Mouse (Mus musculus) kidney, adult 18-20 months (tissue): ENCODE measurements around the gene Sapcd2.
"Not testable (repeated sequence)": the region's sequence is repeated elsewhere in the genome, so short reads cannot be mapped to it uniquely, and the experiment has no call there.

ENCODE experiments used
- DNase-seq: peaks from one replicate; pipeline ENCODE4 v3.0.0; 2021

Sapcd2 gene

DNA sequence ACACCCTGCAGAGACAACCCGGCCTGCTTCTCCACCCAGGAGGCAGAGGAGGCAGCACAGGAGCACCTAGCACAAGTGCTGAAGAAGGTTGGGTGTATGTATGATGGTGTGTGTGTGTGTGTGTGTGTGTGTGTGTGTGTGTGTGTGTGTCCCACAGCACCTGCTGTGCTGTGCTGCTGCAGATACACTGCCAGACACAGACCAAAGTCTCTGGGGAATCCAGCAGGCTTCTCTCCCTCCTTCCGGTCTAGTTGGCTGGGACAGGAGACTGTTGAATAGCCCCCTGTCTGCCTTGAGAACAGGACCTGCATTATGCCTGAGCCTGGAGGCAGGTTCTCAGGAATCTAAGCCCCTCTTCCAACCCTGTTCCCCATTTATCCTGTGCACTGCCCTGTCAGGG, 1.3 kb downstream of the Sapcd2 start:
- no peak for DNase-seq

DNA sequence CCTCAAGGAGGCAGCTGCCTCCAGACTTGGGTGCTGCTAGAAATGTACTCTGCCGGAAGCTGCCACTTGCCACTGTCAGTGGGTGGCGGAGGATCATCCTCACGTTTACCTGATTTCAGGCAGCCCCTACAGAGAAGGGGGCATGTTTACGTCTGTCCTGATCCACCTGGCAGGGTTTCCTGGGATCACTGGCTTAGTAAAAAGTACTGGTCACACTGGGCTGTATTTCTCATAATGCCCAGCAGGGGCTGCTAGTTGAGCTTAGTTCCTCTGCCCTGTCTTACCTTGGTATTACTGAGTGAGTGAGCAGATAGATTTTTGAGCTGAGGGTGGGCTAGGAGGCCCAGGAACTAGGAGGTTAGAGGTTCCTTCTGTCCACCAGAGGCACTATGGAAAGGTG, 4.5 kb downstream of the Sapcd2 start:
- peak; percentile 63 for DNase-seq

DNA sequence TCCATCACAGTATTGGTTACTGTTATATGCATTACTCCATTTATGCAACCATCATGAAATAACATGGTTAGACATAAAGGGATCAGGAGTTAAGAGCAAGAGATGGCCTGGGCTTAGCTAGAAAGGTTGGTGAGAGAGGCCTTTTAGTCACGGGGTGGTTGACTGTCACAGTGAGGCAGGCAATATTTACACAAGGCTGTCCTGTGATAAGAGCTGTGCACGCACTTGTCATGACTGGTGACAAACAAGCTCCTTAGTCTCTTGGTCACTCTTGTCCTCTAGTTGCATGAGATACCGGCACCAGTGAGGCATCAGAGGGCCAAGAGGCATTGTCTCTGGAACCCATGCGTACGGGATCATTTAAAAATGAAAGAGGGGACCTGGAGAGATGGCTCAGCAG, 12.4 kb downstream of the Sapcd2 start:
- no peak for DNase-seq

DNA sequence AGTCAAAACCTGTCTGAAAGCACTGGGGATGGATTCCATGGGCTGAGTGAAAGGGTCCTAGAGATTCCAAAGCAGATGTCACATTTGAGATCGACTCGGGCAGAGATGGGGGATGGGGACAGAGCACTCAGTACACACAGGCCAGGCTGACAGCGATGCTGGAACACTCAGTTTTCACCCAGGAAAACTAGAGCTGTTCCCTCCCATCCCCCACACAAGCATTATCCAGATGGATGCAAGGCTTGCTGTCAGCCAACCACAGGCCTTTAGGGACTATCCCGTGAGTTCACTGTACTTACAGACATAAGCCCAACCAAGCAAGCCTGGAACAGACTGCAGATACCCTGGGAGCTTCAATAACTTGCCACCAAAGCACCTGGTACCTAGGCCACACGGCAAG, 19.1 kb downstream of the Sapcd2 start:
- no peak for DNase-seq

DNA sequence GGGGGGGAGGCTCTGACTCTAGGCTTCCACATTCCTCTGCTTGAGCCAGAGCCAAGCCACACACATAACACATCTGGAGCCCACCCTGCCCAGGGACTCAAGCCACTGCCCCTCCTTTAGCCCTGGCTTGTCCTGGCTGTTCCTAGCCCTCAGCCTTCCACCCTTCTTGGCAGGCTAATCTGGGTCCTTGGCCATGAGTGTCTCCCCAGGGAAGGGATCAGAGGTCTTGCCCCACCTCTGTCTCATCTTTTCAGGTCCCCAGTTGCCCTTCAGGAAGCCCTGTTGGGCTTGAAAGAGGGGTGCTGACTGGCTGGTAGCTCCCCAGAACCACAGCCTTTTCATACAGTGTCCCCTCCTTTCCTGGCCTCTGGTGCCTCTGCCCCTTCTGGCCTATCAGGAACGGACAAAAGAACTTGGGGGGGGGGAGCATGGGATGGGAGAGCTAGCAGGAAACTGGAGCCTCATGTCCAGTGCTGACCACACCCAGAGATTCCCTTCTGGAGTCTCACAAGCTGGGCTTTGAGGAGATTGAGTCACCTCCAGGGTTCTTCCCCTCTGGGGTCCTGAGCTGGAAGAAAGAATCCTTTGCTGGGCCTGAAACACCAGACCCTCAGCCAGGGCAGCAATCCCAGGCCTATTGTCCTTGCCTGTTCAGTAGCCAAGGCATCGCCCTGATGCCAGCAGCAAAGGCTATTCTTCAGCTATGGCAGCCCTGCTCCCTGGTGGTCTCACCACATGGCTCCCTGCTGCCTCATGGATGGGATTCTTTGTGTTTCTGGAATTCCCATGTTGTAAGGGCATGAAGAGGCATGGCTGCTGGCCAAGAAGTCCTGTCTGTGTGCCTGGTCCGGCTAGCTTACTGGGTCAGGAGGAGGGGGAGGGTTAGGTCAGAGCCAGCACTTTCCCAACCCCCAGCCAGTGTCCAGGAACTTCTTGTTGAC, 22.4 kb downstream of the Sapcd2 start:
- DNase-seq, result peak; percentile 23

DNA sequence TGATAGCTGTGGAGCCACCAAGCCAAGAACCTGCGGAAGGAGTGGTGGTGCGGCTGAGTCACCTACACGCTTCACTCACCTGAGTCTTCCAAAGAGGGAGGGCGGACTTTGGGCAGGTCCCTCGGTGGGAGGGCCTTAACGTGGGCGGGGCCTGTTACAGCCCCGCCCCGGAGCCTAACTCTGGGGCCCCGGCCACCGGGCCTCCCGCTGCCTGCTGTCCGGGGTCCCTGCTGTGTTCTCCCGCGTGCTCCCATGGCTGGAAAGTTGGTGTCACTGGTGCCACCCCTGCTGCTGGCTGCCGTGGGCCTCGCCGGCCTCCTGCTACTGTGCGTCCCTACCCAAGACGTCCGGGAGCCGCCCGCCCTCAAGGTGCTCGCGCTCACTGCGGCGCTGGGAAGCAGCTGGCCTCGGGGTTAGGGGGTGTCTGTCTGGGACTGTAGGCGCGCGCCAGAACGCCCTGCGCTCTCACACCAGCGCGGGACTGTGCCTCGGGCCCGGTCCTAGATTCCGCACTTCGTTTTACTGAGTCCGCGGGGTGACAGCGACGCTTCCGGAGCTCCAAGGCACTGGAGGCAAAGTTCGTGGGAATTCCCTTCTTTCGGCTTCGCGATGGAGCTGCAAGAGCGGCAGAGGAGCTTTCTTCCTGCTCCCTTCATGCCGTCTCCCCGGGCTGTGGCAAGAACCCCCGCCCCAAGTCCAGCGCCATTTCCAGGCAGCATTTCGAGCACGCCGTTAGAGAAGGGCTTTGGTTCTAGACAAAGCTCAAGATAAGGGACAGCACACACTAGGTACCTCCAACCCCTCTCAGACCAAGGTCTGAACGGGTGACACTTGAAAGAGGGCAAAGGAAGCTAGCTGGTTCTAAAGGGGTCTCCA, 23.8 kb downstream of the Sapcd2 start, which contains the start of gene Entpd2:
TSS of gene Entpd2 (plus strand) at position 154 of the 876 bp plus-strand sequence.
- DNase-seq, result peak; percentile 67

DNA sequence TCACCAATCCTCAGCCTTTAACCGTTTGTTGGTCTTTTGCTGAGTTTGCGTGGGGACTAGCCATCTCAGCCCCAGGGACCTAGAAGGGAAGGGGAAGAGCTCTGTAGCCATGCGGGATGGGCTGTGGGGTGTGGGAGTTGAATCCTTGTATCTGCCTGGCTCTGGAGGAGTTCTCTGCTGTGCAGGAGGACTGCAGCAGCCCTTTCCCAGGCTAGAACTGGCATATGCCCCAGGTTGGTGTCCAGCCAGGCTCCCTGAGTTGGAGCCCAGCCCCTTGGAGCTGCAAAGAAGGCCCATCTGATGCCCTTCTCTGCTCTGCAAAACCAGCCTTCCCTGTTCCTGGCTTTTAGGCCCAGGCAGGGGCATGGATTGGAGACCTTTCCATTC, 24.5 kb downstream of the Sapcd2 start:
- DNase-seq, result no peak

DNA sequence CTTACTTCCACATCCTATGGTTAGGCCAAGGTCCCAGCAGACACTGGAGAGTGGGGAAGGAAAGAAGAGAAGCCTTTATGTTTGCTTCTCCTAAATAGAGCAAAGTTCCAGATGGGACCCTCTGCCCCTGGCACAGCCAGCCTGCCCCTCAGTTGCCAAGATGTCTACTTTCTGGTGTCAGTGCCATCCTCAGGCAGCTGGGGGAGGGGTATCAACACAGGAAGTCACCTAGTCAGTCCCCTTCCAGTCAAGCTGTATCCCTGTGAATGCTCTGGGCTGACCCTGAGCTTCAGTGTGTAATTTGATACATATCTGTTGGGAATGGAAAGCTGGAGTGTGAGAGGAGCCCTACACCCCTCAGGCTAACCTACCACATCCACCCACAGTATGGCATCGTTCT, 24.9 kb downstream of the Sapcd2 start:
- DNase-seq, result no peak

DNA sequence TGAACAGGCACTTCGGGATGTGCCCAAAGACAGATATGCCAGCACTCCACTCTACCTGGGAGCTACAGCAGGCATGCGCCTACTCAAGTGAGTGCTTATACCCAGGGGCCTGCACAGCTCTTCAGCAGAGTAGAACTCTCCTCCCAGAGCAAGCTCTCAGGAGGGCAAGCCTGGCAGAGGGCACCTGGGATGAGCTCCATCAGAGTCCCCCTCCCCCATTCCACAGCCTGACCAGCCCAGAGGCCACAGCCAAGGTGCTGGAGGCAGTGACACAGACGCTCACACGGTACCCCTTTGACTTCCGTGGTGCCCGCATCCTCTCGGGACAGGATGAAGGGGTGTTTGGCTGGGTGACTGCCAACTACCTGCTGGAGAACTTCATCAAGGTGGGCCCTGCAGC, 25.9 kb downstream of the Sapcd2 start:
- no peak for DNase-seq

DNA sequence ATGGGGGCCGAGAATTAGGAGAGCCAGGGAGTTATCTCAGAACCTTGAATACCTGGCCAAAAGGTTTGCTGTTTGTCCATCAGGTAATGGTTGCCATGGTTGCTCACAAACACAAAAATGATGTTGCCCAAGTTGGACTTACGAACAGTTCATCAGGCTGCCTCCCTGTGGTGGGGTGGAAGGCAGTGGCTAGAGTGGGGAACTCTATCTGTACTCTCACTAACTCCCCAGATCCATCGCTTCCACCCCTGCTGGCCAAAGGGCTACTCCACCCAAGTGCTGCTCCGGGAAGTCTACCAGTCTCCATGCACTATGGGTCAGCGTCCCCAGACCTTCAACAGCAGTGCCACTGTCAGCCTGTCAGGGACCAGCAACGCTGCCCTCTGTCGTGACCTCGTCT, 26.9 kb downstream of the Sapcd2 start, which contains the start of gene Npdc1:
TSS of gene Npdc1 (plus strand) at position 301 of the 400 bp plus-strand sequence.
- DNase-seq, result no peak

DNA sequence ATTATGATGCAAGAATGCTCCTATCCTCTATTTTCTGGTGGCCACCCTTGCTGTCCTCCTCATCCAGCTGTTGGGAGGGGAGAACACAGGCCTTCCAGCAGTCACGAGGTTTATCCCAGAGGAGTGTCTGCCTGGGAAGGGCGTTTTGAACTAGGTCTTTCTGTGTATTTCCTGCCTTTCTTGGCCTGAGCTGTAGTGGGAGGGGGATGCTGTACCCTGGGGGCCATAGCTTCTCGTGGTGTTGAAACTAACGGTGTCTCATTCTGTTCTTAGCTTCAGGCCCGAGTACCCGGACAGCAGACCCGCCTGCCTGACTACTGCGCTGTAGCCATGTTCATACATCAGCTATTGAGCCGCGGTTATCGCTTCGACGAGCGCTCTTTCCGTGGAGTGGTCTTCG, 28.2 kb downstream of the Sapcd2 start:
- no peak for DNase-seq

DNA sequence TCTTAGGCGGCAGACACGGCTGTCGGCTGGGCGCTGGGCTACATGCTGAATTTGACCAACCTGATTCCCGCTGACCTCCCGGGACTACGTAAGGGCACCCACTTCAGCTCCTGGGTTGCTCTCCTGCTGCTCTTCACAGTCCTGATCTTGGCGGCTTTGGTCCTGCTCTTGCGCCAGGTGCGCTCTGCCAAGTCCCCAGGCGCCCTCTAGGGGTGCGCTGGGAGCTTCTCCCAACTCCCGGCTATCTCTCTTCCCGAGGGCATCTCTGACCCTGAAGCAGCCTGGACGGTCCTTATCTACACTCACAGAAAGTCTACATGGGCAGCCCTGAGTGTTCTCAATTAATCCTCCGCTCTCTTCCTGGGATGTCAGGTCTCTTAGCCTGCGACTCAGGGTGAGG, 28.6 kb downstream of the Sapcd2 start:
- DNase-seq, result peak; percentile 75

DNA sequence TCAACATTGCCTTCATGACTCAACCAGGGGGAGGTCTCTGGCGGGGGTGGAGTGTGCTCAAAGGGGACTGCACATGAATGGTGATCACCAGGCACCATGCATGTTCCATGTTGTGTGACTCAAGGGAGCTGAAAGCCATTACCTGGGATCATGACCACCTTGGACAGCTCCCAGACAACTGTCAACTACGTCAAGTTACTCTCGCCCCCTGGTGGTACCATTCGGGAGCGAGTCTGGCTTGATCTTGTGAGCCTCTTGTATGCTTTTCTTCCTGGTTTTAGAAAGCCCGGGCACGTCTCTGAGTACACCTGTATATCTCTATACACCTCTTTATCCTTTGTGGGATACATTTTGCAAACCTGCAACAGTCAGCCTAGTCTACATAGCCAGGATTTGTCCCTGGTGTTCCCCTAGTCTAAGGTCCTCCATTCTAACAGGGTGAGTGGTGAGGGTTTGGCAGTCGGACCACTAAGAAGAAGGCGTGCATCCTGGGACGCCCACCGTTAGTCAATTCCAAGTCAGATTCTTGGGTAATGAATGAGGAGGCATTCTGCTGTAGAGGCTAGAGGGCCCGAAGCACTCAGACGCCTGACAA, 30.4 kb downstream of the Sapcd2 start:
- peak; percentile 86 for DNase-seq

DNA sequence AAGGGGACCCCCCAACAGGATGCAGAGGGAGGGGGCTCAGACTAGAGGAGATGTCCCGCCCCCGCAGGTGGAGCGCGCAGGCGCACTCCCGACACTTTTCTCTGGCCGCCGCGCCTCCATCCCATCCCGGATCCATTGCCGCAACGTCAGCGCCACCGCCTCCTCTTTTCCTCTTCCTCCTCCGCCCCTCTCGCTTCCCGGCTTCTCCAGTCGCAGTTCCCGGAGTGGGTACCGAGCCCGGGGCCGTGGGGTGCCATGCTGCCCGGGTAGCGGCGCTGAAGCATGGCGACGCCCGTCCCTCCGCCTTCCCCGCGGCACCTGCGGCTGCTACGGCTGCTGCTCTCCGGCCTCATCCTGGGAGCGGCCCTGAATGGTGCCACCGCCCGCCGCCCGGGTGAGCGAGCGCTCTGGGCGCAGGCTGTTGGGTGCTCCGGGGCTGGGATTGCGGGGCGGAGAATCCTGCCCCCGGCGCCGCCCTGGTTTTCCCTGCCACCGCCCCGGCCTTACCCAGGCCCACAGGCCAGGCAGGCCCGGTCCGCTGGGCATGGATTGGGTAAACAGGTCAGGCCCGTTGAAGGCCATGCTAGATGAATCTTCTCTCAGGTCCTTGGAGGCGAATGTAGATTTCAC, 31.0 kb downstream of the Sapcd2 start:
- peak; percentile 81 for DNase-seq

DNA sequence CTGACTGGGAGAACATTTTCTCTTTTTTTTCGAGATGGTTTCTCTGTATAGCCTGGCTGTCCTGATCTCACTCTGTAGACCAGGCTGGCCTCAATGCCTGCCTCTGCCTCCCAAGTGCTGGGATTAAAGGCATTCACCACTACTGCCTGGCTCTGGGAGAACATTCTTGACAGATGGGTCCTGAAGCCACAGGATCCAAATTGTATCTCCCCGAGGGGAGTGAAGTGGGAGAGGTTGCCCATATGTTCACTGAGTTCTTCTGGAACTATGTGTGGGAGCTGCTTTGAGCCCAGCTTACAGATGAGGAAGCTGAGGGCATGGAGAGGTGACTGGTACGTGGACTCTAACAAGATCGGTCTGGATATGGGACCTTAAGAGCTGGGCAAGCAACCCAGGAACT, 31.9 kb downstream of the Sapcd2 start:
- no peak for DNase-seq

DNA sequence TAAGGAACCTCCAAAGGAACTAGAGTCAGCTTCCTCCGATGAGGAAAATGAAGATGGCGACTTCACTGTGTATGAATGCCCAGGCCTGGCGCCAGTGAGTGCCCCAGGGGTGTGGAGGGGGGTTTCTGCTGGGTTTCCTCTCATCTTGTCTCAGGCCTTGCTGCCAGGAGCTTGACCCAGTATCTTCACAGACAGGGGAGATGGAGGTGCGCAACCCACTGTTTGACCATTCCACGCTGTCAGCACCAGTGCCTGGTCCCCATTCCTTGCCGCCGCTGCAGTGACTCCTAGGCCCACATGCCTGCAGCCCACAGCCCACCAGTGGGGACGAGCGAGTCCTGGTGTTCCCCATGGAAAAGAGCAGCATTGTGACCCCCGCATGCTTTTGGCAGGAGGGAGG, 36.8 kb downstream of the Sapcd2 start:
- DNase-seq, result no peak

DNA sequence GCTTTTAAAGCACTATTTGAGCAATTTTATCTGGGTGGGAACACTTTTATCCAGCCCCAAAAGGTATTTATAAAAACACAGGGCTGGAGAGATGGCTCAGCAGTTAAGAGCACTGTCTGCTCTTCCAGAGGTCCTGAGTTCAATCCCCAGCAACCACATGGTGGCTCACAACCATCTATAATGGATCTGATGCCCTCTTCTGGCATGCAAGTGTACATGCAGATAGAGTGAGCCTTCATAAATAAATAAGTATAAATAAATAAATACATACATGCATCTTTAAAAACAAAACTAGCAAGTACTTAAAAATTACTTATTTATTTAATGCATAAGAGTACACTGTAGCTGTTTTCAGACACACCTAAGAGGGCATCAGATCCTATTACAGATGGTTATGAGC, 41.3 kb downstream of the Sapcd2 start:
- DNase-seq, result not testable (repeated sequence)

DNA sequence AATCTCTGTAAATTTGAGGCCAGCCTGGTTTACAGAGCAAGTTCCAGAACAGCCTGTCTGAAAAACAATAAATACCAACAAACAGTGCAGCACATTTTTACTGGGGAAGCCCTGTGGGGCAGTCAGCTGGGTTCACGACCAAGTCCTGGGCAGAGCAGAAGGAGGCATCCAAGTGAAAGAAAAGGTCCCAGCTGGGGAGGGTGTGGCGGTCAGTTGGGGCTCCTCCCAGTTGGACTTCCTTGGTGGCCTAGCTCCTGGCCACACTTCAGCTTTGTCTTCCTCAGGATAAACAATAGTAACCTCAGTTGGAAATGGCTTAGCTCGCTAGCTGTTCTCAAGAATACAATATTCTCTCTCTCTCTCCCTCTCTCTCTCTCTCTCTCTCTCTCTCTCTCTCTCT, 45.3 kb downstream of the Sapcd2 start:
- DNase-seq, result no peak

DNA sequence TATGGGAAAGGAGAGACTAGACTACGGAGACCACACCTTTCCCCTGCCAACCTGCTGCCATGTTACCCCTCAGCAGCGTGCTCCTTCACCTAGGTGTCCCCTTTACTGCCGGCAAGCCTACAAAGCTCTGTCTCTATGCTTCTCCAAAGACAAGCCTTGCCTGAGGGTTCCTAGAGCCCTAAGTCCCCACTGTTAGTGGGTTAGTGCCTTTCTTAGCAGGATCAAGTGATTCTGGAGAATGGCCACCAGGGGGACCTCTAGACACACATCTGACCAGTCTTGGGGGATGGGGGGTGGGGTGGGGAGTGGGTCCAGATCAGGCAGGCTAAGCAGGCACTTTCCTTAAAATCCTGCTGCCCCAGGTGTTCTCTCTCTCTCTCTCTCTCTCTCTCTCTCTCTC, 49.8 kb downstream of the Sapcd2 start:
- peak; percentile 40 for DNase-seq

DNA sequence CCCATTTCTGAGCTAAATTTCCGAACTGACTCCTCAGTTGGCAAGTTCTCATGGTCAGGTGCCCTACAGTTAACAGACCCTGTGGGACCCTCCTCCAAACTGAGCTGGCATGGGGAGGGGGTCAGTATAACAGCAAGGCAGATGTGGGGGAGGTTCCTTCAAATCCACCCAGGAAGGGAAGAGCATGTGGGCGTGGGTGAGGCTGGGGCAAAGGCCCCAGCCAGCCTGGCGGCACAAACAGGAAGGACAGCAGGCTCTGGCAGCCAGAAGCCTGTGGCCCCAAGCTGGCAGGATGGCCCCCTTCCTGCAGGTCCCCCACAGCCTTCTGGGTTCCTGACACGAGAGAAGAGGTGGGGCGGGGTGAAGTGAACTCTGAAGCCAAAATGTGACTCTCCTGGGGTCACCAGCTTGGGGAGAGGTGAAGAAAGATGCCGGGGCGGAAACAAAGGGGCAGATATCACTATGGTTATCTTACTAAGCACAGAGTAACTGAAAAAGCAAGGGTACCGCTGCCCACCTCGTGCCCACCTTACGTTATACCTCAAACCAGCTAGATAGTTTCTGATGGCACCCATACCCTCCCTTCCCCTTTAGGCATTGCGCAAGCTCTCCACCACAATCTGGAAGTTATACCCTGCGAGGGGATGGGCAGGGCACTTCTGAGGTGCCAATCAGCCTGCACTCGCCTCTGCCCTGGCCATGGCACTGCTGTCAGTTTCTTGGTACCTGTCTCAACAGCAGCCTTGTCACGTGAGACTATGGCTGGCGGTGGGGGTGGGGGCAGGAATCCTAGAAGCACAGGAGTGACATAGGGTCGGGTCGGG, 50.7 kb downstream of the Sapcd2 start, which contains the start of gene Fut7:
TSS of gene Fut7 (plus strand) at position 681 of the 824 bp plus-strand sequence.
- no peak for DNase-seq

DNA sequence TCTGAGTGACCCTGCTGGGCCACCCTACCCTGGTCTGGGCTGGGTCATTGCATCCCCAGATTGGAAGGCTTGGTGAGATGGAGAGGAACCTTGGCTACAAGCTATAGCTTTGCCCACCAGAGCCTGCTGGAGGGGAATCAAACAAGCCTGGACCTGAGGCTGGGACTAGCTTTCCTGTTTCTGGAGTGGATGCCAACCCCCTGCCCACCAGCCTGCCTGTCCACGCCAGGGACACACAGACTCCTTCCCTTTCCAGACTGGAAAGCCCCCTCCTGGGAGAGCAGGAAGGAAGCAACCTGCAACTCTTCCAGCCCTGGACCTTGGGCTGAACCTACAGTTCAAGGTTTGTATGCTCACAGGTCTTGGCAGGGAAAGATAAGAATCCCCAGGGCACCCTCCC, 51.5 kb downstream of the Sapcd2 start:
- no peak for DNase-seq

DNA sequence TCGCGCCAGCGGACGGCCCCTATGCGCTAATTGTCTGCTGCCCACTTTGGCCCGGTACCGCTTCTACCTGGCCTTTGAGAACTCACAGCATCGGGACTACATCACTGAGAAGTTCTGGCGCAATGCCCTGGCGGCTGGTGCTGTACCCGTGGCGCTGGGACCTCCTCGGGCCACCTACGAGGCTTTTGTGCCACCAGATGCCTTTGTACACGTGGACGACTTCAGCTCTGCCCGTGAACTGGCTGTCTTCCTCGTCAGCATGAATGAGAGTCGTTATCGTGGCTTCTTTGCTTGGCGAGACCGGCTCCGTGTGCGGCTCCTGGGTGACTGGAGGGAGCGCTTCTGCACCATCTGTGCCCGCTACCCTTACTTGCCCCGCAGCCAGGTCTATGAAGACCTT, 53.4 kb downstream of the Sapcd2 start:
- DNase-seq, result no peak
